Mouse (Mus musculus) induced T-regulatory cell, adult 2 months (primary cell): ENCODE measurements at regions not wholly inside any gene's neighbourhood (a gene's known extent, or its start where the extent isn't known, plus 50 kb on each side); places are given as distances from the start of the nearest gene placed in this dataset.
A peak's percentile ranks its signal among the peaks of the same experiment; 100 is the strongest.

Source experiments
- DNase-seq: peaks from one replicate; pipeline ENCODE4 v3.0.0-alpha.2; 2012; ENCODE audit warnings: low read depth

DNA sequence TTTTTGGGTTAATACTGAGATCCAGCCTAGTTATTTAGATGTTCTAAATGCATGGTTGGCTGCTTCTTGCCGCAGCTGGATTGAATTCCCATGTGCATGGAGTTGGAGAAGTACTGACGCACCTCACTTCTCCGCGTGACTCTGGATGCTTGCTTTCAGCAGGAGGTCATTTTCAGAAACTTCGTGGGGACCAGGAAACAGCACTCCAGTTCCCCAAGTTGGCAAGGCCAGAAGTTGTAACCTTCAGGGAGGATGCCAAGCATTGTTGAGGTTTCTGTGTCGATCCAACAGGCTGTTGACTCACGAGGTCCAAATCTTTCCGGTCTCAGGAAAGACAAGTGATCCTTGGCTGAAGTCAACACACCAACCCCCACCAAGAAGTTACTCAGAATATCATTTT, 167.6 kb upstream of the Dpt start:
- DNase-seq: no peak

DNA sequence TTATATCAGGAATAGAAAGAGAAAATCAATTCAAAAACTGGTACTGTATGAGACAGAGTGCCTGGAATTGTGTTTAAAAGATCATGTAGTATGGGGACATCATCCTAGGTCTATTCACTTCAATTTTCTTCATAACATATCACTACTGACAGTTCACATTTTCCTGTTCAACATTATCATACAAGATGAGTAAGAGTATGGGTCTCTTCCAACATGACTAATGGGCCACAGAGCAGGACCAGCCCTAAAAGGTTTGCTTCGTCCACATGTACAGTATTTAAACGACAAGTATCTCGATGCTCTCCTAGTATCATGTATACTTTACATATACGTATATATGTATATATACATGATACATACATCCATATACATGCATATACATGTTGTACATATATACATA, 164.8 kb upstream of the Atp1b1 start:
- no peak for DNase-seq

DNA sequence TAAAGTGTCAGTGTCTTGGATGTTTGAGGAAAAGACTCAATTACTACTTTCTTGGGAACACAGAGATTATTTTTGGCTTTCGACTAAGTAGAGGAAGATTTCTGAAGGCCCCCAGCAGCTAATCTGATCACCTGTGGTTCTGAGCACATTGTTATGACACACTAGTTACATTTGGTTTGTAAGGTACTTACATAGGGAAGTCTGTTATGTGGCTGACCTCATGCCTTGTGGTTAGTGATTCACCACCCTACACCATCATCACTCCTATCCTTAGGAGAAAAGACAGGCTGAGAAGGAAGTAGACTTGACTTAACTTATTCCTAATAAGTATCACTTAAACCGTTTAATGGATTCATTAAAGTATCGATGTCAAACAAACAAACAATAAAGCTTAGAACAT, 164.3 kb upstream of the Atp1b1 start:
- no peak for DNase-seq

DNA sequence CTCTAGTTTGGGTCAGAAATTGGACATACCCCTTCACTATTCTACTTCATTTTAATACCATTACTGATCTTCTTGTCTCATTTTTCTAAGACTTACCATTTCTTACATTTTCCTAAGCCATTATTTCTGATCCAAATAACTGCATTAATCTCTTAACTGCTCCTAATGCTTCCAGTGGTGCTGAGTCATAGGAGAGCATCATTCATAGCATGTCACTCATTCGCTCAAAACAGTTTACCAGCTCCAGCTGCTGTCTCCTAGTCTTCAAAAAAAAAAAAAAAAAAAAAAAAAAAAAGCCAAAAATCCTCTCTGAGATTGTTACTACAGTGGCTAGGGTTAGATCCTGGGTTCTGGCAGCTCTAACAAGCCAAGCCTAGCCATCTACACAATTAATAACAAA, 162.0 kb upstream of the Atp1b1 start:
- DNase-seq: no peak

DNA sequence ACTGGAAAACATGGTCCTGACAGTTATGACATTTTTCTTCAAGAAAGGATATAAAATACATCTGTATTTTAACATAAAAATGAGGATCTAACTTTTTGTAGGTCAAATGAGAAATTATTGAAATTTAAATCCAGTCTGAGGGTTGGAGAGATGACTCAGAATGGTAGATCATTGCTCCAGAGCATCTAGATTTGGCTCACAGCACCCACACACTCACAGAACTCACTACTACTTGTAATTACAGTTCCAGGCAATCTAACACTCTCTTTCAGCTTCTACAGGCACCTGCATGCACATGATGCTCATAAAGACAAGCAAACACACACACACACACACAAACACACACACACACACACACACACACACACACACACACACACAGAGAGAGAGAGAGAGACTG, 159.7 kb upstream of the Atp1b1 start:
- DNase-seq: no peak

DNA sequence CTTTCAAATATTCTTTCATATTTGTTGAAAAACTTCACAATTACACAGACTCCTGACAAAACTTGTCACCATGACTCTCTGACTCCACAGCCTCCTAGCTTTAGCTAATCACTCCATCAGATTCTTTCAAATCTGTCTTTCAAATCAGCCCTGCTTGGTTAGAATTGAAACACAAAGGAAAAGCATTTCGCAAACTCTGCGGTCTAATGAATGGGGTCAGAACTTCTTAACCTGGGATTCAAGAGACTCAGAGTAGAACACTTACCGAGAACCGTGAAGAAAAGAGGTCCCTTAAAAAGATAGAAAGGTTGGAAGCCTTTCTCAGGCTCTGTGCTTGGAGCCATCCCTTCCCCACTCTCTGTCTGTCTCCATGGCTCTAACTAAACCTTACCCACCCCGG, 148.9 kb upstream of the Atp1b1 start:
- DNase-seq: no peak

DNA sequence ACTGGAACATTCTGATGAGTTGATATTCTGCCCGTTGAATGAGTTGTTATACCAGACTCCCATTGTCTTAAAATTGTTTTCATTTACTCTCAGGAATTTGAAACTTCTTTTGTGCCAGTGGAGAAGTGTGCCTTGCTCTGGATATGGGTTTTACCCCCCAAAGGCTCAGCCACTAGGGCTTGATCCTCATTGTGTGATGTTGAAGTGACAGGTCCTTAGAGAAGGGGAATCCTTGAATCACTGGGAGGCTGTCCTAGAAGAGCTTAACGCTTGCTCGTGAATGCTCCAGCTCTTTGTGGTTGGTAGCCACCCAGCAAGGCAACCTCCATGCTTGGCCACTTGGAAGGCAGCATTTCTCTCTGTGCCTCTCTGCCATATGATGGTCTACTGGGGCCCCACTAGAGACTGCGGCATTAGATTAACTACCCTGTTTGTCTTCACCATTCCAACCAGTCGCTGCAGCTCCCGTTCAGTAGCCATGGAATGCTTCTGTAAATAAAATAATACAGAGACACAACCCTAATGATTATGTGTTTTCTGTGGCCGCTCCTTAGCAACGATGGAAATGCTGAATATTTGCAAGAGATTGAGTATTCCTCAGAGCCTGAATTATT, 148.1 kb upstream of the Atp1b1 start:
- DNase-seq: no peak

DNA sequence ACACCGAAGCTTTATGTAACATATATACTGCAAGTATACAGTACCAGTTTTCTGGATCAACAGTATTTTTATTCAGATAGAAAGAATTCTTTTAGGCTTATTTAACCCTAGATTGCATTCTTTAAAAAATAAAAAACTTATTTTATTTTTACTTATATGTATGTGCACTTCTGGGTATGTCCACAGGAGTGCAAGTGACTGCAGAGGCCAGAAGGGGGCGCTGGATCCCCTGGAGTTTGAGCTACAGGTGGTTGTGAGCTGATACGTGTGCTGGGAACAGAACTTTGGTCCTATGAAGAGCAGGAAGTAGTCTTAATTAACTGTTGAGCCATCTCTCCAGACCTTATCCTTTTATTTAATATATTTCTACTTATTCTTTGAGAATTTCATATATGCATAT, 145.3 kb upstream of the Atp1b1 start:
- peak; percentile 5 for DNase-seq

DNA sequence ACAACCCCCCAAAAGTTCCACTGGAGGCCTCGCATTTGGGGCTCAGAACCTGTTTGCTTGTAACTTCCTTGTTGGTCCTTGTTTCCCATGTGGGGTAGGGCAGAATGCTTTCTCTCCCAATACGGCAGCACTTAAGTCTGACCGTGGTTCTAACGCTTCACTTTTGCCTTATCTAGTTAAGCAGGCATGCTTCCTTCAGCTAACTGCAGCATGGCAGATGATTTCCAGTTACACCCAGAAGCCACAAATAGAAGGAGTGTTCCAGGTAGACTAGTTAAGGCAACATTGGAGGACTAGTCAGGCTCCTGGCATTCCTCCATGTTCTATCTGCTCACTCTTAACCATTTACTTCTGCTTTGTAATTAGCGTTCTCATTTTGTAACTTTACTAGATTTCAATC, 144.4 kb upstream of the Atp1b1 start:
- no peak for DNase-seq

DNA sequence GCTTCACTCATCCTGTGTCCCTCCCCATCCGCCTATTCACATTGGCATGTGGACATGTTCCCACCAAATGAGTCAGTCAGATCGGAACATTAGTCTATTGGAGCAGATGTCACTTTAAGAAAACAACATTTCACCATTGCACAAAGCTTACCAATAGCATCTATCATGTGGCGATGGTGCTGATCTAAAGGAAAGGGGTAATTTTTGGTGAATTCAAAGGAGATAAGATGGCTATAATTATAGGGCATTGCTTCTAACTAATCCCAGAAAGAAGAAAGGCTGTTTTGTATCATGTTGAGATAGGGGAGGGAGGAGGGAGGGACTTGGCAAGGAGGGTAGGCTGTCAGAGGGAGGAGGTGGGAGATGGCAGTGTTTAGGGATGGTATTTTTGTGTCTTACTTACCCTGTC, 132.1 kb upstream of the Atp1b1 start:
- no peak for DNase-seq

DNA sequence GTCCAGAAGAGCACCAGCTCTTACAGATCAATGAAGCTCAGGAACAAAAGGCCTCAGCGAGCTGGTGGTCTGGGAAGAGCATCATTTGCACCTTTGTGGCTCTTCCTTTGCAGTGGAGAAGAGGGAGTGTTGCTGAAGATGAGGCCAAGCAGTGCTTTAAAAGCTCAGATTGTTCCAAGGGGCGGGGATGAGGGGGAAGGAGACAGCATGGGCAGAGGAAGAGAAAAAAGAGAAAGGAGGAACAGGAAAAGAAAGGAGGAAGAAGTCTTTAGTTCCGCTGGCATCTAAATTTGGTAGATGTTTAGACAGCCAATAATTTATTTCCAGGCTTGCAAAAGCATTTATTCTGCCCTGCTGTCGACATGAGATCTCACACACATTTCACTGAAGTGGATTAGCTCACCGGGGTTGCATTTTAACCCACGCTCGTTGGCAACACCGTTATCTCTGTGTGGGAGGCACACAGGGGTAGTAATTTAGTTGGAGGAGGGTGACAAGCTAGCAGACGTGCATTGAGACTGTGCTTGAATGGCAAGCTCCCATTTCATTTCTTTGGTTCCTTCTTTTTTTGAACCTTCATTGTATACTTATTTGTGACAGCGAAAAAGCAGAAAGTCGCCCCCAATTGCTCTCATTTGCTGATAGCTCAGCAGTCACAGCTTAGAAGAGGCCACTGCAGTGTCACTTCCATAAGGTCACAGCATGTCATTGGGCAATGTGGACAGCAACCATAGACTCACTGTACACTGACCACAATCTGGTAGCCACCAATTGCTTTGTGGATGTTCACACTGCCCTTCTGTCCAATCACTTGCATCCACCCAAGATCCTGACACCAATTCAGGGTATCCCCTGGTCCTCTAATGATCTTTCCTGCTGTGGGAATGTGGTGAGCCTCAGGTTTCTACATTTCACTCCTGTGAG, 128.2 kb upstream of the Atp1b1 start:
- no peak for DNase-seq

DNA sequence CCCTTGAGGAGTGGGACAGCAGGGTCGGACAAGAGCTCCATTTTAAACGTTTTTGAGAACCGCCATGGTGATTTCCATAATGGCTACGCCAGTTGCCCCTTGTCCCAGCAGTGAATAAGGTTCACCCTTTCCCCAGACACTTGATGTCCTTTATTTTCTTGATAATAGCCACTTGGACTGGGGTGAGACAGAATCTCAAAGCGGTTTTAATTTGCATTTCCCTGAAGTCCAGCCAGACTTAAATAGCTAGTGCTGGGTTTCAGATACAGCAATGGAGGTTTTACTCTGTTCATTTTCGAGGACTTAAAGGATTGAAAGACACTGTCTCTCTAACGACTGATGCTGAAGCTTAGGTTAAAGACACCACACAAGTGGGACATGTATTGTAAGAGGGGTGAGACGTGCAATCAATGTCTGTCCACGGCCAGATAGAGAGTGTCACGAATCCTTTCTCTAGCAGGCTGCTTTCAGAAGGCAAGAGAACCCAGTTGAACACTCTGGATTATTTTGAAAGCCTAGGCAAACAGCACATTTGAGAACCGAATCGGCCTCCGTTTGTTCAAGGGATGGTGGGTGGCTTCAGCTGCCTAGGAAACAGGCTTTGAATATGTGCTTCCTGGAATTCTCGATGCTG, 118.8 kb upstream of the Atp1b1 start:
- DNase-seq: no peak

DNA sequence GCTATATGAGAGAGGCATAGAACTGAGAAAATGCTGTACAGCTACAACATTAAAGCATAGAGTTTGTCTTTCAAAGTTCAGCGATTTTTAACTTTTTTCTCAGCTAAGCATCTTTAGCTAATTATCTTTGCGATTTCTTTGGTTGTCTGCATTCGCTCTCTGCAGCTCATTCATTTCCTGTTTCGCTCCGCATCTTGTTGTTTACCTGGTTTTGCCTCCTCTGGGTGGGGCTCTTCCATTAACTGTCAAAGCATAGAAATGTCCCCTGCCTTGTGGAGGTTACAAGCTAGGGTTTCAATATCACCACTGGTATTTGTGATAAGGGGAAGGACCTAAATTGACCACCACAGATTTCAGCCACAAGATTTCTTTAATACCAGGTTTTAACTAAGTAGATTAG, 115.5 kb upstream of the Atp1b1 start:
- peak; percentile 58 for DNase-seq

DNA sequence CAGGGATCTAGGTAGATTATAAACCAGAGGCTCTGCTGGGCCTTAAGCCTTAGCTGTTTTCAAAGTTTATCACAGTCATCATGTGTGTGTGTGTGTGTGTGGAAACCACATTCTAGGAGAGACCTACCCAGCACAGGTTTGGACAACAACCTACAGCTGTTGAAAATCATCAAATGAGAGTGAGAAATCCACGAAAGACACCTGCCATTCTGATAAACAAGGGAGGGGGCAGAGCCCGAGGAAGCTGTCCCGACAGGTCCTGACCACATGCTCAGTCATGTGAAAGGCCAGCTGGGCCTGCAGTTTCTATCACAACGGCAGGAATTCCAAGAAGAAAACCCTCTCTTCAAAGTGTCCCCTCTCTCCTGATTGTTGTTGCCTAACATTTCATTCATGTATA, 114.0 kb upstream of the Atp1b1 start:
- no peak for DNase-seq

DNA sequence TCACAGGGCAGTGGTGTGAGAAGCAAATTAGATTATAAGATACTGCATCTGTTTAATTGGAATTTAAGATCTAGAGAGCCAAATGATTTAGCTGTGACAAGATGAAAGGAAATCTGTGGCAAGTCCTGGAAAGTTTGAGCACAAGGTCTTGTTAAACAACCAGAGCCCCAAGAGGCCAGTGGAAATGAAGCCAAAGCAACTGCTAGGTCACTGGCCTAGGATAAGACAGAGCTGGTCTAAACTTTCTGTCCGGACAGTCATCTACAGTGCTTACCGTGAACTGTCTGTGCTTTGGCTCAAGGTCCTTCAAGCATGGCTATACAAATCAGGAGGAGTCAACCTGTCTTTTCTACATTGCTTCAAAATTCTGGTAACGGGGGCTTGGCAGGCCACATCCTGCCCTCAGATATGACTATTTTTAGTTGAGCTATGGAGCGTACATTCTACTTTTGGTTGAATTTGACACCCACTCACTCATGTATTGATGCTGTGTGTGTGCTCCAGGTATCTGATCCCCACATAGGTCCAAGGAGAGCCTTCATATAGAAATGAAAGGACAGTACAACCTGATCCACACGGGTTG, 113.4 kb upstream of the Atp1b1 start:
- peak; percentile 52 for DNase-seq

DNA sequence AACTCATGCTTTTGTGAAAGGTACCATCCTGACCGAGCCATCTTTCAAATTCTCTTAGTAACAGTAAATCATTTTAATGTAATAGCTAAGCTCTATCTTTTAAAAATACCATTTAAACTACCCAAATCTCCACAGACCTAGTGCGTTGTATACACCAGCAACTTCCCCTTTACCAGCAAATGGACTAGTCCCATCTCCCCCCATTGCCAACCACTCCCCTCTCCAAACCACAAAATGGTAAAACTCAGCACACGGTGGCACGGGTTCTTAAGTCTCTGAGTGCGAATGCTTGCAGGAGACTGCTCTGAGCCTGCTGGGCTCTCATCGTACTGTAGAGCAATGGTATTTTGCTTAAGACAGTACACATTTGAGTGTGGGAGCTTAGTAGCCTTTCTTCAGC, 106.7 kb upstream of the Atp1b1 start:
- DNase-seq: no peak

DNA sequence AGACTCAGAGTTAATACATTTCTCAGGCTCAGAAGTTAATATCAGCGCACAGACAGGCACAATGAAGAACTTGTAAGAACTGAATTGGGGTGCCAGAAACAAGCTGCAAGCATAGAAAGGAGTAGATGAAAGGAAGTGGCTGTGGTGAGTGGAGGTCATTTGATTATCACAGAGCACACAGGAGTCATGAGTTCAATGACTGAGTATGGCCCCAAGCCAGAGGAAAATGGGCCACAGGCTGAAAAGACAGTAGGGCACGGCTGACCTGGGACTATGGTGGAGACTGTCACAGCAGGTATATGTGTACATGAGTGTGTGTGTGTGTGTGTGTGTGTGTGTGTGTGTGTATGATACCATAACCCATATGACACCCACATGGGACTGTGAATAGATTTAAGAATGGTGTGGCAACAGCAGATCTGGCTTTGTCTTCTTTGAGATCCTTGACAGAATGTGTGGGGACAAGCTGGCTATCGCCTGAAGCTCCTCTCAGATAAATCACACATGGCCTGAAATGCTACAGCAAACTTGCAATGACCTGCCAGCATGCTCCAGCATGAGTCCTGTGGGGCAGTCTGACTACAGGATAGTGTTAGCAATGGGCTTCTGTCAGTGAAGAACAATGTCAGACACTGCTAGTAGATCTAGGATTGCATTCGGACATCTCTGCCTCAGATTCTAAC, 101.5 kb upstream of the Atp1b1 start:
- no peak for DNase-seq

DNA sequence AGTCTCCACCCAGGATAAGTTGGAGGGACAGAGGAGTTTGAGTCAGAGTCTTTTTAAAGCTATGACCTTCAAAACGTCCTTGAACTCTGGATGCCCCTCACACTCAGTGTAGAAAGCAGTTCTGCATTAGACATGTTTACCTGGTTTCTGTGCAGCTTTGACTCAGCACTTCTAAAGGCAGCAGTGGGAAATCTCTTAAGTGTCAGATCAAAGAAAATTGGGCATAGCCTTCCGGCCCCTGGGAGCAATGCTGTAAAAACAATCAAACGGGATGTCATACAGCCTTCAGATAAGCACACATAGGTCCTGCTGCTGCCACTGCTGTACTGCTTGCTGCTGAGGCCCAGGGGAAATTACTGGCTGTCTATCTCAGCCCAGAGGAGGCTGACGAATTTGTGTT, 94.5 kb upstream of the Atp1b1 start:
- no peak for DNase-seq

DNA sequence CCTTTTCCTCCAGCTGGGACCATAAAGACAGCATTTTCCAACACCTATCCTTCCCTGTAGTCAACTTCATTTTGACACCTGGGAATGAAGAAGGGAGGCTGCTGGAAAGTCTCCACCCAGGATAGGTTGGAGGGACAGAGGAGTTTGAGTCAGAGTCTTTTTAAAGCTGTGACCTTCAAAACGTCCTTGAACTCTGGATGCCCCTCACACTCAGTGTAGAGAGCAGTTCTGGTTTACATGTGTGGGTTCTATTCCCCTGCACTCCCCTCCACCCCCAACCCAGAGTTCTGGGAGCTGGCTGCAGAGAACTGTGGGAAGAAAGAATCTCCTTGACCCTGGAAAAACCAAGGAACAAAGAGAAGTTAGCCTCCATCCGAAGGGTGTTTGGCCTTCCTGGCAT, 92.9 kb upstream of the Atp1b1 start:
- no peak for DNase-seq

DNA sequence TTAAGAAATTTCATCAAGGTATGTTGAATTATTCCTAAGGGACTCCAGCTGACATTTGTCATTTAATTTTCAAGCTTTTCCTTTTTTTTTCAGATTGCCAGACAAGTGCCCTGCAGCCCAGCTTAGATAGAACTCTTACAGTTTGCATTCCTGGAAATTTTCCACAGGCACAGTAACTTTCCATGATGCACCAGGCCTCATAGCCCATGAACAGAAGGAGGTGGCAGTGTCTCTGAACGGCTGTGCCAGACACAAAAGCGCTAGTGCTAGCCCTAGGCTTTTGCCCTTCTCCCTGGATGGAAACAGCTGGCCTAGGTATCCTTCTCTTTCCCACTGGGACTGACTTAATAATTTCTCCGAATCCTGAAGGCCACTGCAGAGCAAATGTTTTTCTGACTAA, 92.4 kb upstream of the Atp1b1 start:
- no peak for DNase-seq

DNA sequence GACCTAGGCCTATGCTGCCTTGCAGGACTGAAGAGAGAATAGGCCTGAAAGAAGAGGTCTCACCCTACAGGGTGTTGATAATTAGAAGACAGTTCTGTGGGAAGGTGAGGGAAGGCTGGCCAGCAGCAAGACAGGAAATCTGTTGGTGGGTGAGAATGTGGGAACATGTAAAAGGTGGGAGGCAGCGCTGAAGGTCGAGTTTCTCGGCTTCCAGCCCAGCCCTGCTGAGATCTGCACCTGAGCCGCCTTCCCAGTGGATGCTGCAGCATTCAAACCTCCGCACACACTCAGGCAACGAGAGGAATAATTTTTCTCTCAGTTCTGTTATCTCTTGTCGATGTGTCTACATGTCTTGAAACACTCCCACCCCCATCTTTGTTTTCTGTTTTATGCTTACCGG, 89.9 kb upstream of the Atp1b1 start:
- no peak for DNase-seq

DNA sequence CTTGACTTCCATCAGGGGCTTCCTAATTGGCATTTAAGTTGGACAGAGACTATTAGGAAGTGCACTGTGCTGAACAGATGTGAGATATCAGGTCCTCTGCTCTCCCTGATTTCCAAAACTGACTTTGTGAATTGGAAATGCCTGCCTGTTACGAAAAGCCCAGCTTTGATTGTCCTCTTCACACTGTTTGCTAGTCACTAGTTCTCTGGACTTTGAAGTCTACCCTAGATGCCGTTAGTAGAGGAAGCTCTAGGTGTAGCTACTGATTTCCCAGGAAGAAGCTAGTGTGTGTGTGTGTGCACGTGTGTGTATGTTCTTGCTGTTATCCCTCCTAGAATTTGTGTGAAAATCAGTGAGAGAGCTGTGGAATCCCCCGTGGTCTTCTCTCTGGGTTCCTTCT, 87.7 kb upstream of the Atp1b1 start:
- no peak for DNase-seq
